24 mouse cellular contexts compared by ENCODE assay signal in genomic region chr10:26275414-26275813, GRCm38 (mm10). TPM values are rescaled to one million over a fixed set of nuclear protein-coding genes. Genes with fewer than 3 reads are reported as not detected.
"Had no signal": no experiment of that assay in that cellular context is flagged by ENCODE, and none has a peak within 500 bp of the region (broad histone marks: within the 10 kb centered on the region; RNA-seq: fewer than 3 reads in every experiment).

No protein-coding gene starts in this region.

- DNase-seq: kidney, postnatal 14 days; kidney, postnatal 4 days; left cerebral cortex, postnatal 4 days; liver, postnatal 0 days; lung, embryonic 14.5 days; lung, postnatal 10 days; lung, postnatal 36 days; right cerebral cortex, adult 18-20 months; right cerebral cortex, postnatal 14 days; right cerebral cortex, postnatal 4 days; thymus, postnatal 25 days had no signal

- ATAC-seq: liver, postnatal 0 days; midbrain, embryonic 13.5 days had no signal

- H3K27me3 ChIP-seq: limb, embryonic 12.5 days; limb, embryonic 15.5 days; megakaryocyte, embryonic 14.5 days; midbrain, embryonic 13.5 days; neural tube, embryonic 12.5 days; neural tube, embryonic 15.5 days had no signal

- H3K27ac ChIP-seq: limb, embryonic 12.5 days; limb, embryonic 15.5 days; liver, embryonic 14.5 days; midbrain, embryonic 10.5 days; midbrain, embryonic 13.5 days; neural tube, embryonic 12.5 days; neural tube, embryonic 15.5 days; stomach, postnatal 0 days had no signal

- H3K4me3 ChIP-seq: limb, embryonic 12.5 days; limb, embryonic 15.5 days; megakaryocyte, embryonic 14.5 days; midbrain, embryonic 10.5 days; midbrain, embryonic 13.5 days; neural tube, embryonic 12.5 days; neural tube, embryonic 15.5 days had no signal

- H3K4me1 ChIP-seq: limb, embryonic 12.5 days; limb, embryonic 15.5 days; megakaryocyte, embryonic 14.5 days; midbrain, embryonic 10.5 days; midbrain, embryonic 13.5 days; neural tube, embryonic 12.5 days; neural tube, embryonic 15.5 days had no signal

RNA-seq across cellular contexts. Expression of gene Samd3, which starts 45.9 kb away (rescaled TPM):
- total RNA-seq: layer of hippocampus, adult 18-20 months had no signal
- polyA plus RNA-seq: kidney, embryonic 16.5 days; limb, embryonic 12.5 days; liver, embryonic 11.5 days; liver, embryonic 14.5 days; neural tube, embryonic 15.5 days; stomach, embryonic 14.5 days; stomach, postnatal 0 days had no signal
